Mouse (Mus musculus) MEL (cell line): Measurements from ENCODE around the gene Dusp1. TPM values are rescaled to one million over a fixed set of nuclear protein-coding genes. Genes with fewer than 3 reads are reported as not detected.

Experiments
- DNase-seq: peaks from one replicate; pipeline ENCODE4 v3.0.0; 2011; ENCODE audit warnings: low read depth, low spot score
- H3K27ac ChIP-seq: 2 replicates; pipeline ENCODE4 v1.5.1; 2012; ENCODE audit warnings: low read depth, mild to moderate bottlenecking, control low read depth, low read length, moderate library complexity; ENCODE audit not compliant: control insufficient read depth
- H3K27me3 ChIP-seq, 2 experiments: fragments of 150-350 bp in 1 of 2; sonication (generic) in 1 of 2; 2 replicates each; pipeline ENCODE4 v1.6.1; 2012; ENCODE audit warnings: low read length in 2 of 2, mild to moderate bottlenecking in 2 of 2, improper control_type of control experiment in 1 of 2, moderate library complexity in 1 of 2; ENCODE audit not compliant: insufficient read depth in 2 of 2, control insufficient read depth in 1 of 2
- H3K36me3 ChIP-seq, 2 experiments: 2 replicates each; pipeline ENCODE4 v1.6.1; 2012 to 2014; ENCODE audit warnings: low read length in 2 of 2, improper control_type of control experiment in 1 of 2, inconsistent platforms in 1 of 2, mild to moderate bottlenecking in 1 of 2; ENCODE audit not compliant: insufficient read depth in 2 of 2, control insufficient read depth in 1 of 2
- H3K4me1 ChIP-seq, 2 experiments: fragments of 150-350 bp in 1 of 2; sonication (generic) in 1 of 2; 2 replicates each; pipeline ENCODE4 v1.6.1; 2012; ENCODE audit warnings: low read length in 2 of 2, improper control_type of control experiment in 1 of 2, mild to moderate bottlenecking in 1 of 2; ENCODE audit not compliant: insufficient read depth in 2 of 2, control insufficient read depth in 1 of 2
- H3K4me3 ChIP-seq, 2 experiments: fragments of 150-350 bp in 1 of 2; sonication (generic) in 1 of 2; 2 replicates each; pipeline ENCODE4 v1.5.1; 2012; ENCODE audit warnings: low read depth in 2 of 2, low read length in 2 of 2, mild to moderate bottlenecking in 2 of 2, moderate library complexity in 2 of 2, control low read depth in 1 of 2, improper control_type of control experiment in 1 of 2; ENCODE audit not compliant: control insufficient read depth in 1 of 2, insufficient read depth in 1 of 2
- H3K79me2 ChIP-seq: 2 replicates; pipeline ENCODE4 v1.6.1; 2012; ENCODE audit warnings: mild to moderate bottlenecking, low read length, moderate library complexity; ENCODE audit not compliant: control insufficient read depth, poor library complexity, insufficient read depth
- H3K9ac ChIP-seq: 2 replicates; pipeline ENCODE4 v1.6.1; 2012; ENCODE audit warnings: low read depth, mild to moderate bottlenecking, control low read depth, low read length, moderate library complexity; ENCODE audit not compliant: control insufficient read depth, poor library complexity, severe bottlenecking
- H3K9me3 ChIP-seq: fragments of 150-350 bp; sonication (generic); replicated peaks from 2 replicates; pipeline ENCODE4 v1.6.1; 2012; ENCODE audit warnings: mild to moderate bottlenecking, low read length, improper control_type of control experiment, moderate library complexity; ENCODE audit not compliant: insufficient read depth
- BHLHE40 ChIP-seq: IDR thresholded peaks from 2 replicates; pipeline ENCODE4 v1.6.1; 2012; ENCODE audit warnings: low read depth, mild to moderate bottlenecking, inconsistent platforms, low read length, improper control_type of control experiment, borderline replicate concordance
- CHD1 ChIP-seq: IDR thresholded peaks from 2 replicates; pipeline ENCODE4 v1.6.1; 2012; ENCODE audit warnings: low read depth, mild to moderate bottlenecking, inconsistent platforms, low read length, improper control_type of control experiment
- CHD2 ChIP-seq: IDR thresholded peaks from 2 replicates; pipeline ENCODE4 v1.6.1; 2011; ENCODE audit warnings: low read length, improper control_type of control experiment
- E2F4 ChIP-seq: IDR thresholded peaks from 2 replicates; pipeline ENCODE4 v1.6.1; 2011; ENCODE audit warnings: low read depth, low read length, improper control_type of control experiment, borderline replicate concordance
- ELF1 ChIP-seq: IDR thresholded peaks from 2 replicates; pipeline ENCODE4 v1.6.1; 2014; ENCODE audit warnings: low read depth, mild to moderate bottlenecking, inconsistent platforms, low read length, improper control_type of control experiment, moderate library complexity
- EP300 ChIP-seq, 2 experiments: IDR thresholded peaks; 2 replicates each; pipeline ENCODE4 v1.6.1; 2011; ENCODE audit warnings: improper control_type of control experiment in 2 of 2, low read length in 2 of 2, low read depth in 1 of 2, mild to moderate bottlenecking in 1 of 2
- ETS1 ChIP-seq: IDR thresholded peaks from 2 replicates; pipeline ENCODE4 v1.6.1; 2012; ENCODE audit warnings: low read depth, mild to moderate bottlenecking, inconsistent platforms, low read length, improper control_type of control experiment, moderate library complexity
- GABPA ChIP-seq: IDR thresholded peaks from 2 replicates; pipeline ENCODE4 v1.6.1; 2012; ENCODE audit warnings: low read depth, mild to moderate bottlenecking, inconsistent platforms, low read length, improper control_type of control experiment, moderate library complexity
- GATA1 ChIP-seq: IDR thresholded peaks from 2 replicates; pipeline ENCODE4 v1.6.1; 2011; ENCODE audit warnings: low read depth, low read length, improper control_type of control experiment
- HCFC1 ChIP-seq: IDR thresholded peaks from 2 replicates; pipeline ENCODE4 v1.6.1; 2012; ENCODE audit warnings: low read depth, mild to moderate bottlenecking, inconsistent platforms, low read length, improper control_type of control experiment, moderate library complexity
- KAT2A ChIP-seq: conservative IDR thresholded peaks from 2 replicates; pipeline ENCODE4 v1.6.1; 2012; ENCODE audit warnings: low read depth, low read length, improper control_type of control experiment, inconsistent platforms
- MAFK ChIP-seq: IDR thresholded peaks from 2 replicates; pipeline ENCODE4 v1.6.1; 2011; ENCODE audit warnings: low read depth, mild to moderate bottlenecking, low read length, improper control_type of control experiment, borderline replicate concordance
- MAX ChIP-seq: IDR thresholded peaks from 2 replicates; pipeline ENCODE4 v1.6.1; 2011; ENCODE audit warnings: low read length, improper control_type of control experiment
- MAZ ChIP-seq: IDR thresholded peaks from 2 replicates; pipeline ENCODE4 v1.6.1; 2012; ENCODE audit warnings: low read depth, mild to moderate bottlenecking, inconsistent platforms, low read length, improper control_type of control experiment
- MEF2A ChIP-seq: IDR thresholded peaks from 2 replicates; pipeline ENCODE4 v1.6.1; 2014; ENCODE audit warnings: low read depth, mild to moderate bottlenecking, inconsistent platforms, low read length, improper control_type of control experiment; ENCODE audit not compliant: poor library complexity, insufficient replicate concordance, severe bottlenecking; ENCODE audit errors: extremely low read depth
- MXI1 ChIP-seq: IDR thresholded peaks from 2 replicates; pipeline ENCODE4 v1.6.1; 2011; ENCODE audit warnings: mild to moderate bottlenecking, low read depth, low read length, improper control_type of control experiment
- MYB ChIP-seq: IDR thresholded peaks from 2 replicates; pipeline ENCODE4 v1.6.1; 2011; ENCODE audit warnings: mild to moderate bottlenecking, low read depth, low read length, improper control_type of control experiment
- MYC ChIP-seq: IDR thresholded peaks from 2 replicates; pipeline ENCODE4 v1.6.1; 2011; ENCODE audit warnings: low read depth, mild to moderate bottlenecking, low read length, improper control_type of control experiment, moderate library complexity
- NELFE ChIP-seq: IDR thresholded peaks from 2 replicates; pipeline ENCODE4 v1.6.1; 2011; ENCODE audit warnings: low read depth, low read length, improper control_type of control experiment
- POLR2AphosphoS2 ChIP-seq: IDR thresholded peaks from 2 replicates; pipeline ENCODE4 v1.6.1; 2011; ENCODE audit warnings: low read length, improper control_type of control experiment
- POLR2AphosphoS5 ChIP-seq: IDR thresholded peaks from 2 replicates; pipeline ENCODE4 v1.6.1; 2012; ENCODE audit warnings: low read depth, borderline replicate concordance, mild to moderate bottlenecking, inconsistent platforms, low read length, moderate library complexity, mixed read lengths
- RAD21 ChIP-seq: IDR thresholded peaks from 2 replicates; pipeline ENCODE4 v1.6.1; 2011; ENCODE audit warnings: mild to moderate bottlenecking, low read depth, low read length, improper control_type of control experiment
- RCOR1 ChIP-seq: IDR thresholded peaks from 2 replicates; pipeline ENCODE4 v1.6.1; 2012; ENCODE audit warnings: low read depth, mild to moderate bottlenecking, inconsistent platforms, low read length, improper control_type of control experiment
- SIN3A ChIP-seq: IDR thresholded peaks from 2 replicates; pipeline ENCODE4 v1.6.1; 2012; ENCODE audit warnings: low read length, improper control_type of control experiment, inconsistent platforms
- SMC3 ChIP-seq: IDR thresholded peaks from 2 replicates; pipeline ENCODE4 v1.6.1; 2011; ENCODE audit warnings: low read depth, low read length, improper control_type of control experiment
- TAL1 ChIP-seq: IDR thresholded peaks from 2 replicates; pipeline ENCODE4 v1.6.1; 2012; ENCODE audit warnings: mild to moderate bottlenecking, inconsistent platforms, low read length, moderate library complexity, mixed read lengths
- TCF12 ChIP-seq: IDR thresholded peaks from 2 replicates; pipeline ENCODE4 v1.6.1; 2014; ENCODE audit warnings: low read depth, mild to moderate bottlenecking, inconsistent platforms, low read length, improper control_type of control experiment, moderate library complexity
- UBTF ChIP-seq: IDR thresholded peaks from 2 replicates; pipeline ENCODE4 v1.6.1; 2012; ENCODE audit warnings: low read depth, mild to moderate bottlenecking, inconsistent platforms, low read length, improper control_type of control experiment, moderate library complexity, borderline replicate concordance; ENCODE audit not compliant: insufficient read depth
- USF1 ChIP-seq: IDR thresholded peaks from 2 replicates; pipeline ENCODE4 v1.6.1; 2014; ENCODE audit warnings: low read depth, mild to moderate bottlenecking, inconsistent platforms, low read length, improper control_type of control experiment, moderate library complexity
- USF2 ChIP-seq, 2 experiments: IDR thresholded peaks; 2 replicates each; pipeline ENCODE4 v1.6.1; 2011 to 2012; ENCODE audit warnings: improper control_type of control experiment in 2 of 2, low read length in 2 of 2, borderline replicate concordance in 1 of 2, inconsistent platforms in 1 of 2, low read depth in 1 of 2, mild to moderate bottlenecking in 1 of 2; ENCODE audit not compliant: insufficient read depth in 1 of 2
- ZC3H11A ChIP-seq: IDR thresholded peaks from 2 replicates; pipeline ENCODE4 v1.6.1; 2012; ENCODE audit warnings: low read depth, mild to moderate bottlenecking, inconsistent platforms, low read length, improper control_type of control experiment
- ZKSCAN1 ChIP-seq: IDR thresholded peaks from 2 replicates; pipeline ENCODE4 v1.6.1; 2012; ENCODE audit warnings: low read depth, mild to moderate bottlenecking, inconsistent platforms, low read length, improper control_type of control experiment, moderate library complexity
- ZMIZ1 ChIP-seq: IDR thresholded peaks from 2 replicates; pipeline ENCODE4 v1.6.1; 2012; ENCODE audit warnings: low read depth, mild to moderate bottlenecking, inconsistent platforms, low read length, improper control_type of control experiment, moderate library complexity
- ZNF384 ChIP-seq: IDR thresholded peaks from 2 replicates; pipeline ENCODE4 v1.6.1; 2012; ENCODE audit warnings: low read depth, mild to moderate bottlenecking, inconsistent platforms, low read length, improper control_type of control experiment
- polyA plus RNA-seq, 2 experiments: library from polyadenylated mRNA; stranded (reverse) in 1 of 2; unstranded in 1 of 2; fragments of >175 nt in 1 of 2; fragments of >200 nt in 1 of 2; gene quantifications; 2 replicates each; pipeline versions ENCODE4 v1.2.1 to v1.2.4; 2012; ENCODE audit warnings: low replicate concordance in 2 of 2, low read depth in 1 of 2; ENCODE audit not compliant: insufficient read length in 2 of 2, insufficient read depth in 1 of 2, missing spikeins in 1 of 2
- total RNA-seq: library from RNA; depleted of rRNA; stranded (reverse); fragments of 300-350 nt; gene quantifications from 2 replicates; pipeline ENCODE4 v1.2.3, GENCODE M21; 2012

Gene Dusp1
- total and polyA plus RNA-seq, 3 experiments = 0.96 to 5.0 TPM; not detected in 1

- TF ChIP-seq GABPA (no peak), SIN3A (no peak), ZNF384 (no peak), HCFC1 (no peak), TCF12 (no peak), USF2 (IDR thresholded peaks at IDR 0.05; ENCODE audit: borderline replicate concordance in 1 of 2, insufficient read depth in 1 of 2, low read depth in 1 of 2, low read length in 2 of 2) (no peak), RAD21 (no peak), POLR2AphosphoS5 (no peak), POLR2AphosphoS2 (no peak), NELFE (no peak), MXI1 (no peak), ZC3H11A (no peak), MYC (no peak), TAL1 (peak; percentile 59), RCOR1 (no peak)
Measured at GRCm38 (mm10) chr17:26534695-26535094, 27.2 kb downstream of the Dusp1 start (continued).

DNA sequence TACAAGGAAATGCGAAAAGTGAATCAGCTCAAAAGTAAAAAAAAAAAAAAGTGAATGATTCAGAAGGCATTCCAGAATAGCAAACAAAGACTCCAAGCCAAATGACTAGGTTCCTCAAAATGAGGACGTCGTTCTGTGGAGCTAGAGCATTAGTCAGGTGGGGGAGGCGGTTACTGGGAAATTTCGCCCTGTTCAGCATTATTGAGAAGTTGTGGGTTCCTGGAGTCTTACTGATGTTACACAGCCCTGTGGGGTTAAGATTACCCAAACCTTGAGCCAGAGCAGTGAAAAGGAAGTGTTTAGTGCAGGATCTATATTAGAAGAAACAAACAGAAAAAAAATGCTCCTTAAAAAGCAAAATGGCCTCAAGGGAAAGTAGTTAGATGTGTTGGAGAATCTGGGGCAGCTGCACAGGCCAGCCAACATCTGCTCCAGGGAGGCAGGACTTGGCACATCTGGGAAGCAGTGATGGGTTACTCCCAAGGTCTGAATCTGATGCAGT, 28.0 kb downstream of the Dusp1 start:
- Histone ChIP-seq H3K27ac (peak overlapping the region; percentile 52), H3K4me1 (peaks cover 20 to 50% of the 10 kb centered on the region in 2 experiments), H3K79me2 (no peaks in the 10 kb centered on the region; the same call in 1 of the 2 replicates), H3K9ac (no peak overlapping the region), H3K9me3 (no peaks in the 10 kb centered on the region), H3K36me3 (peaks cover 0 to 38% of the 10 kb centered on the region in 2 experiments; a peak in 2 of 4 replicates), H3K27me3 (no peaks in the 10 kb centered on the region), H3K4me3 (no peak overlapping the region)
- DNase-seq = peak; percentile 88
- no peak for TF ChIP-seq ZKSCAN1
- TF ChIP-seq POLR2AphosphoS2 = no peak
- no peak for TF ChIP-seq KAT2A
- no peak for TF ChIP-seq UBTF
- TF ChIP-seq ZMIZ1 = no peak
- TF ChIP-seq TCF12 = no peak
- no peak for TF ChIP-seq MEF2A
- TF ChIP-seq GABPA = no peak
- TF ChIP-seq E2F4 = no peak
- no peak for TF ChIP-seq RAD21
- 0 out of 2 replicates have a peak, but pooled peaks have one; percentile 37 for TF ChIP-seq USF1
- no peak for TF ChIP-seq ZC3H11A
- no peak for TF ChIP-seq CHD1
- TF ChIP-seq SMC3 = no peak
- TF ChIP-seq SIN3A = peak; percentile 48
- TF ChIP-seq ELF1 = no peak
- TF ChIP-seq EP300 (IDR thresholded peaks at IDR 0.05; ENCODE audit: low read depth in 1 of 2, low read length in 2 of 2) = peak; percentile 35 to 56; a peak in 1 of 4 replicates
- peak; percentile 74 for TF ChIP-seq ETS1
- no peak; the same call in 1 of the 2 replicates for TF ChIP-seq GATA1
- no peak for TF ChIP-seq CHD2
- no peak; the same call in 1 of the 2 replicates for TF ChIP-seq NELFE
- peak; percentile 75; the same call in 1 of the 2 replicates for TF ChIP-seq MAFK
- no peak for TF ChIP-seq MYB
- no peak for TF ChIP-seq MAZ
- no peak for TF ChIP-seq BHLHE40
- no peak for TF ChIP-seq MAX
- no peak for TF ChIP-seq MYC
